Mouse (Mus musculus): ENCODE results near the gene Wfs1.

DNA sequence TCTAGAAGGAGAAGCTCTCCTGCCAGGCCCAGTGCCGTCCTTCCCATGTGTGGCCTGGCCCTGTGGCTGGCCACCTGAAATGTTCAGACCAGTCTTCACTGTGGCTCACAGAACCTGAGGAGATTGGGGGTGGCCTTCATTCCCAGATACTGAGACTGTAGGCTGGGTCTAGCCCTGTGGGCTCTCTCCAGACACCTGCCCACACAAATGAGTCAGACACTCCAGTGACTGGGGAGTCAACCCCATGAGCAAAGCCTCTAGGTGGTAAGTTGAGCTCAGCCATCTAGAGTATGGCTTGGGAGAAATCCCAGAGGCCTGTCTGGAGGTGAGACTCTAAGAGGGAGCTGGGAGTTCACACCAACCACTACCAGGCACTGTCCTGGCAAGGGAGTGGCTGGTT lies 67.1 kb downstream of the Wfs1 start:
- TF ChIP-seq POLR2A (IDR thresholded peaks at IDR 0.05; ENCODE audit: control insufficient read depth, extremely low read depth, insufficient read depth, low read length, poor library complexity) (no peak), CTCF (IDR thresholded peaks at IDR 0.05; ENCODE audit: borderline replicate concordance, control insufficient read depth, extremely low read depth, insufficient read depth, low read length, poor library complexity) (no peak)
